Mouse (Mus musculus): Measurements from ENCODE around the gene Scgb1b18. TPM values are rescaled to one million over a fixed set of nuclear protein-coding genes. Genes with fewer than 3 reads are reported as not detected.
"Not testable (repeated sequence)": the region's sequence is repeated elsewhere in the genome, so short reads cannot be mapped to it uniquely, and the experiment has no call there.

The Scgb1b18 gene
- not detected in 2 replicates for total RNA-seq (2012; rRNA removed)
- not detected in 2 replicates for total RNA-seq (2014; rRNA removed)
- not detected in 2 replicates for polyA plus RNA-seq (2012; ENCODE audit: insufficient read length, low read depth)

DNA sequence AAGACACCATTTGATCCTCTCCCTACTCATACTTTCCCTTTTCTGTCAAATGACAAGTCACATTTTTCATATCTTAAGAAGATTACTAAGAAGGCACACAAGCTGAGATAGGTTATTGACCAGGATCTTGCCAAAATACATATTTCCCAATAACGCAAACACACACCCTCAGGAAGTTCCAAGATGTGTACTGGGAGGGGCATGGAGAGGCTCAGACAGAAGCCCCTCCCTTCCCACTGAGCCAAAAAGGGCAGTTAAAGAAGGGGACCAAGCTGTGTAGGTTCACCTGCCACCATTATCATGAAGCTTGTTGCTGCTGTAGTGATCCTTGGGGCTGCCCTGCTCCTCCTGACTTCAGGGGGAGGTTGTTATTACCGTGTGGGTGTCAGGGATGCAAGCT, at the start of gene Scgb1b18:
Gene Scgb1b18, plus strand, starts transcription at position 301 of the 400 bp plus-strand sequence.
- dilution Hi-C loops (cut with MboI; ENCODE audit: extremely low pct_ligation_motif_present, extremely low pct_unique_long_range_greater_than_20kb, low sequenced_read_pairs); H3K4me1 ChIP-seq (ENCODE audit: control insufficient read depth in 1 of 2, insufficient read depth in 2 of 2); H3K79me2 ChIP-seq (replicated peaks; ENCODE audit: control insufficient read depth, extremely low read depth, insufficient read depth, poor library complexity, severe bottlenecking); H3K9ac ChIP-seq (ENCODE audit: insufficient read depth, low read depth); H3K9me3 ChIP-seq (replicated peaks; ENCODE audit: low read length); H3K27me3 ChIP-seq (replicated peaks); H3K36me3 ChIP-seq (replicated peaks in 1 of 2; ENCODE audit: control insufficient read depth in 1 of 2, insufficient read depth in 1 of 2, low read length in 1 of 2); H3K27ac ChIP-seq (ENCODE audit: insufficient read depth, low read depth); H3K4me2 ChIP-seq (ENCODE audit: insufficient read depth, low read depth, poor library complexity, severe bottlenecking); DNase-seq (ENCODE audit: extremely low read depth); H3K4me3 ChIP-seq (replicated peaks in 1 of 3; ENCODE audit: low read depth in 2 of 3, low read length in 2 of 3, poor library complexity in 1 of 3); in situ Hi-C loops (cut with MboI; ENCODE audit: low pct_ligation_motif_present, low pct_unique_long_range_greater_than_20kb, low sequenced_read_pairs): not testable (repeated sequence)

DNA sequence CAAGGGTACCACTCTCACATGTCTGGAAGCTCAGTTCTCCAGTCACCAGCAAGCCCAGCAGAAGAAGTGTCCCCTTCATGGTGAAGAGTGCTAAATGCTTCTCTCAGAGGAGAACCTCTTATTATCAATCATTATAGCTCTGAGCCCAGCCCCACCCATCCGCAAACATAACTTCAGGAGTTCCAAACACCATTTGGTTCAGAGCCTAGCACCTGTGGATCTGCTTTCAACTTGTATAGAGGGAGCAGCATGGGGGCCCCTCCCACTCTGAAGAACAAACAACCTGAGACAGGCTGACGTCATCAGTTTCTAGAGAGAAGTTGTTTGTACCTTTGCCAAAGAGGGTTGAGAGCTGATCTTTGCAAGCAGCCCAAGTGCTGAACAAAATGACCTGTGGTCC, 11.6 kb upstream of the Scgb1b18 start, which contains the start of gene Scgb2b18:
Gene Scgb2b18, minus strand, starts transcription at position 101 of the 400 bp plus-strand sequence.
- H3K4me1 ChIP-seq (ENCODE audit: control insufficient read depth in 1 of 2, insufficient read depth in 2 of 2); H3K79me2 ChIP-seq (replicated peaks; ENCODE audit: control insufficient read depth, extremely low read depth, insufficient read depth, poor library complexity, severe bottlenecking); H3K9ac ChIP-seq (ENCODE audit: insufficient read depth, low read depth); DNase-seq (ENCODE audit: extremely low read depth); dilution Hi-C loops (cut with MboI; ENCODE audit: extremely low pct_ligation_motif_present, extremely low pct_unique_long_range_greater_than_20kb, low sequenced_read_pairs); H3K4me3 ChIP-seq (replicated peaks in 1 of 3; ENCODE audit: low read depth in 2 of 3, low read length in 2 of 3, poor library complexity in 1 of 3); H3K36me3 ChIP-seq (replicated peaks in 1 of 2; ENCODE audit: control insufficient read depth in 1 of 2, insufficient read depth in 1 of 2, low read length in 1 of 2); H3K27me3 ChIP-seq (replicated peaks); H3K27ac ChIP-seq (ENCODE audit: insufficient read depth, low read depth); H3K9me3 ChIP-seq (replicated peaks; ENCODE audit: low read length); H3K4me2 ChIP-seq (ENCODE audit: insufficient read depth, low read depth, poor library complexity, severe bottlenecking); in situ Hi-C loops (cut with MboI; ENCODE audit: low pct_ligation_motif_present, low pct_unique_long_range_greater_than_20kb, low sequenced_read_pairs): not testable (repeated sequence)

Other genes starting within 250 kb of the Scgb1b18 start
- gene Scgb2b17, start 129.0 kb upstream of the Scgb1b18 start, total RNA-seq (2012; rRNA removed) = not detected in 2 replicates
- not detected in 2 replicates for gene Scgb2b17, start 129.0 kb upstream of the Scgb1b18 start, total RNA-seq (2014; rRNA removed)
- gene Scgb2b17, start 129.0 kb upstream of the Scgb1b18 start, polyA plus RNA-seq (2012; ENCODE audit: insufficient read length, low read depth) = not detected in 2 replicates
- not detected in 2 replicates for gene Scgb1b17, start 122.1 kb upstream of the Scgb1b18 start, total RNA-seq (2012; rRNA removed)
- not detected in 2 replicates for gene Scgb1b17, start 122.1 kb upstream of the Scgb1b18 start, total RNA-seq (2014; rRNA removed)
- not detected in 2 replicates for gene Scgb1b17, start 122.1 kb upstream of the Scgb1b18 start, polyA plus RNA-seq (2012; ENCODE audit: insufficient read length, low read depth)
- not detected in 2 replicates for gene Scgb2b18, start 11.7 kb upstream of the Scgb1b18 start, total RNA-seq (2012; rRNA removed)
- not detected in 2 replicates for gene Scgb2b18, start 11.7 kb upstream of the Scgb1b18 start, total RNA-seq (2014; rRNA removed)
- not detected in 2 replicates for gene Scgb2b18, start 11.7 kb upstream of the Scgb1b18 start, polyA plus RNA-seq (2012; ENCODE audit: insufficient read length, low read depth)
- gene Scgb2b19, start 94.8 kb downstream of the Scgb1b18 start, total RNA-seq (2012; rRNA removed) = not detected in 2 replicates
- not detected in 2 replicates for gene Scgb2b19, start 94.8 kb downstream of the Scgb1b18 start, total RNA-seq (2014; rRNA removed)
- gene Scgb2b19, start 94.8 kb downstream of the Scgb1b18 start, polyA plus RNA-seq (2012; ENCODE audit: insufficient read length, low read depth) = not detected in 2 replicates
- not detected in 2 replicates for gene Scgb1b19, start 101.7 kb downstream of the Scgb1b18 start, total RNA-seq (2012; rRNA removed)
- gene Scgb1b19, start 101.7 kb downstream of the Scgb1b18 start, total RNA-seq (2014; rRNA removed) = not detected in 2 replicates
- gene Scgb1b19, start 101.7 kb downstream of the Scgb1b18 start, polyA plus RNA-seq (2012; ENCODE audit: insufficient read length, low read depth) = not detected in 2 replicates
- not detected in 2 replicates for gene Scgb2b20, start 180.8 kb downstream of the Scgb1b18 start, total RNA-seq (2012; rRNA removed)
- not detected in 2 replicates for gene Scgb2b20, start 180.8 kb downstream of the Scgb1b18 start, total RNA-seq (2014; rRNA removed)
- gene Scgb2b20, start 180.8 kb downstream of the Scgb1b18 start, polyA plus RNA-seq (2012; ENCODE audit: insufficient read length, low read depth) = not detected in 2 replicates
- not detected in 2 replicates for gene Scgb1b20, start 187.7 kb downstream of the Scgb1b18 start, total RNA-seq (2012; rRNA removed)
- not detected in 2 replicates for gene Scgb1b20, start 187.7 kb downstream of the Scgb1b18 start, total RNA-seq (2014; rRNA removed)
- gene Scgb1b20, start 187.7 kb downstream of the Scgb1b18 start, polyA plus RNA-seq (2012; ENCODE audit: insufficient read length, low read depth) = not detected in 2 replicates